Mouse (Mus musculus): Measurements from ENCODE around the gene Sdk1. TPM values are rescaled to one million over a fixed set of nuclear protein-coding genes. Genes with fewer than 3 reads are reported as not detected.
"Not testable (repeated sequence)": the region's sequence is repeated elsewhere in the genome, so short reads cannot be mapped to it uniquely, and the experiment has no call there.

Sdk1 gene
- polyA plus RNA-seq, 1 experiment from 2014 or later: 1.2 TPM

- no peak for ATAC-seq (ENCODE audit: insufficient number of reproducible peaks, low FRiP score, low TSS enrichment, low read depth)
- H3K9me3 ChIP-seq (ENCODE audit: control insufficient read depth, low read length): no peaks in the 10 kb centered on the region
- WGBS: 70% methylated on average over 4 of the region's 4 CpGs
- H3K27ac ChIP-seq (replicated peaks; ENCODE audit: low read depth, low read length): no peak overlapping the region
- H3K4me3 ChIP-seq (ENCODE audit: low read depth, low read length): no peak overlapping the region
- H3K27me3 ChIP-seq (ENCODE audit: control insufficient read depth, insufficient read depth, low read length): no peaks in the 10 kb centered on the region
- no peak overlapping the region for H3K9ac ChIP-seq (ENCODE audit: low read length)
- H3K4me2 ChIP-seq (ENCODE audit: low read depth, severe bottlenecking): no peak overlapping the region
- H3K36me3 ChIP-seq (ENCODE audit: control insufficient read depth, insufficient read depth, low read length): no peaks in the 10 kb centered on the region
- no peaks in the 10 kb centered on the region for H3K4me1 ChIP-seq (ENCODE audit: control insufficient read depth, insufficient read depth, low read length)
- DNase-seq (ENCODE audit: low spot score): no peak
Measured at GRCm38 (mm10) chr5:141633271-141633670, 392.0 kb downstream of the Sdk1 start.

DNA sequence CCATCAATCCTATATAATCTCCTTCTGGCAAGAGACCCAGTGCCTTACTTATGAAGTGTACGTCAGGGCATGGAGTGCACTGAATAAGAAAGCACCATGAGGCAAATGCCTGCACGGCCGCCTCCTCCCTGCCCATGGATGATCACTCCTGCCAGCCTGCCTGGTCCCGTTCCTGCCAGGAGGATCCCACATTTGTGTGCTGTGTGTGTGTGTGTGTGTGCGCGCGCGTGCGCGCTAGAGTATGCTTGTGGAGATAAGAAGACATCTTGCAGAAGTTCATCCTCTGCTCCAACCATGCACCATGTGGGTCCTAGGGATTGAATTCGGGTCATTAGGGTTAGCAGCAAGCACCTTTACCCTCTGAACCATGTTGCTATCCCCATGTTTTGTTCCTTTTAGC is 395.1 kb downstream of the Sdk1 start:
- 89% methylated on average over 11 of the region's 11 CpGs for WGBS
- DNase-seq (ENCODE audit: low spot score): no peak
- Histone ChIP-seq H3K9ac (ENCODE audit: low read length) (no peak overlapping the region), H3K9me3 (ENCODE audit: control insufficient read depth, low read length) (no peaks in the 10 kb centered on the region), H3K4me3 (ENCODE audit: low read depth, low read length) (no peak overlapping the region), H3K4me2 (ENCODE audit: low read depth, severe bottlenecking) (no peak overlapping the region), H3K27me3 (ENCODE audit: control insufficient read depth, insufficient read depth, low read length) (no peaks in the 10 kb centered on the region), H3K36me3 (ENCODE audit: control insufficient read depth, insufficient read depth, low read length) (no peaks in the 10 kb centered on the region), H3K27ac (replicated peaks; ENCODE audit: low read depth, low read length) (no peak overlapping the region), H3K4me1 (ENCODE audit: control insufficient read depth, insufficient read depth, low read length) (no peaks in the 10 kb centered on the region)
- no peak for ATAC-seq (ENCODE audit: insufficient number of reproducible peaks, low FRiP score, low TSS enrichment, low read depth)

- not testable (repeated sequence) for DNase-seq (ENCODE audit: low spot score); H3K4me1 ChIP-seq (ENCODE audit: control insufficient read depth, insufficient read depth, low read length); H3K4me2 ChIP-seq (ENCODE audit: low read depth, severe bottlenecking); H3K36me3 ChIP-seq (ENCODE audit: control insufficient read depth, insufficient read depth, low read length); H3K27me3 ChIP-seq (ENCODE audit: control insufficient read depth, insufficient read depth, low read length); H3K9me3 ChIP-seq (ENCODE audit: control insufficient read depth, low read length); H3K9ac ChIP-seq (ENCODE audit: low read length); H3K4me3 ChIP-seq (ENCODE audit: low read depth, low read length); H3K27ac ChIP-seq (replicated peaks; ENCODE audit: low read depth, low read length); ATAC-seq (ENCODE audit: insufficient number of reproducible peaks, low FRiP score, low TSS enrichment, low read depth)
- 60% methylated on average over 3 of the region's 3 CpGs for WGBS
Measured at GRCm38 (mm10) chr5:141637054-141637453, 395.8 kb downstream of the Sdk1 start.

DNA sequence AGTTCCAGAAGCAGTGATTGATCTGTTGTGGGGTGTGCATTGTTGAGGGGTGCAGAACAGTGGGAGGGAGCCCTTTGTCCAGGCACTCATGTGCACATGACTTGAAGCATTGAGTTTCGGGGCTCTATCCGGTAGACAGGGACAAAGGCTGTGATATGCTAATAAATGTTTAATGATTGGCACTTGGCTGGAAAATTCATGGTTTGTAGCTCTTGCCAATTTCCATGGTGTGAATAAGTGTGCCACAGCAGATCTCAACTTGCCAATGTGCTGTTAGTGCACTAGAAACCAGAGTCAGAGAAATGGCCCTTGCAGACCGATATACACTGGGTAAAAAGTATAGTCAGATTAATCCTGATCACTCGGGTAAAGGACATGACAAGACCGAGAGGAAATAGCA is 404.4 kb downstream of the Sdk1 start:
- H3K36me3 ChIP-seq (ENCODE audit: control insufficient read depth, insufficient read depth, low read length): no peaks in the 10 kb centered on the region
- no peak overlapping the region for H3K27ac ChIP-seq (replicated peaks; ENCODE audit: low read depth, low read length)
- no peak overlapping the region for H3K4me3 ChIP-seq (ENCODE audit: low read depth, low read length)
- H3K27me3 ChIP-seq (ENCODE audit: control insufficient read depth, insufficient read depth, low read length): no peaks in the 10 kb centered on the region
- H3K4me1 ChIP-seq (ENCODE audit: control insufficient read depth, insufficient read depth, low read length): no peaks in the 10 kb centered on the region
- no peak overlapping the region for H3K4me2 ChIP-seq (ENCODE audit: low read depth, severe bottlenecking)
- H3K9ac ChIP-seq (ENCODE audit: low read length): no peak overlapping the region
- ATAC-seq (ENCODE audit: insufficient number of reproducible peaks, low FRiP score, low TSS enrichment, low read depth) (no peak), DNase-seq (ENCODE audit: low spot score) (no peak)
- WGBS: 90% methylated on average over 5 of the region's 5 CpGs
- H3K9me3 ChIP-seq (ENCODE audit: control insufficient read depth, low read length): no peaks in the 10 kb centered on the region

DNA sequence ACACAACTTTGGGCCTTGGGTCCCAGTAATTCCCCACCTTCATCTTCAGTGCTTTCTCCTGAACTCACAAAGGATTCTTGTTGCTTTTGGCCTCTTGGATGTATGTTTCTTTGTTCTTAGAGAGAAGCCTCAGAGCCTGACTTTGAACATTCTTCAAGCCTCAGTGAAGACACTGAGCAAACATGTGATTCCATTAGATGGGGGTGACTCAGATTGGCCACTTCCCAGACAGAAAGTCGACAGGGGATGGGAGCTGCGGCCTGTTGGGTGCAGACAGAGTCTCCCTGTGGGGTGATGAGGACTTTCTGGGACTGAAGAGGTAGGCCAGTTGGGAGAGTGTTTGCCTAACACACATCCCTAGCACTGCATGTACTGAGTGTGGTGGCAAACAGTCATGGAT is 405.3 kb downstream of the Sdk1 start:
- DNase-seq (ENCODE audit: low spot score) (no peak), ATAC-seq (ENCODE audit: insufficient number of reproducible peaks, low FRiP score, low TSS enrichment, low read depth) (no peak)
- no peaks in the 10 kb centered on the region for H3K9me3 ChIP-seq (ENCODE audit: control insufficient read depth, low read length)
- H3K4me2 ChIP-seq (ENCODE audit: low read depth, severe bottlenecking): no peak overlapping the region
- H3K27ac ChIP-seq (replicated peaks; ENCODE audit: low read depth, low read length): no peak overlapping the region
- no peaks in the 10 kb centered on the region for H3K36me3 ChIP-seq (ENCODE audit: control insufficient read depth, insufficient read depth, low read length)
- WGBS: 73% methylated on average over 2 of the region's 2 CpGs
- no peak overlapping the region for H3K9ac ChIP-seq (ENCODE audit: low read length)
- no peaks in the 10 kb centered on the region for H3K27me3 ChIP-seq (ENCODE audit: control insufficient read depth, insufficient read depth, low read length)
- no peaks in the 10 kb centered on the region for H3K4me1 ChIP-seq (ENCODE audit: control insufficient read depth, insufficient read depth, low read length)
- H3K4me3 ChIP-seq (ENCODE audit: low read depth, low read length): no peak overlapping the region

DNA sequence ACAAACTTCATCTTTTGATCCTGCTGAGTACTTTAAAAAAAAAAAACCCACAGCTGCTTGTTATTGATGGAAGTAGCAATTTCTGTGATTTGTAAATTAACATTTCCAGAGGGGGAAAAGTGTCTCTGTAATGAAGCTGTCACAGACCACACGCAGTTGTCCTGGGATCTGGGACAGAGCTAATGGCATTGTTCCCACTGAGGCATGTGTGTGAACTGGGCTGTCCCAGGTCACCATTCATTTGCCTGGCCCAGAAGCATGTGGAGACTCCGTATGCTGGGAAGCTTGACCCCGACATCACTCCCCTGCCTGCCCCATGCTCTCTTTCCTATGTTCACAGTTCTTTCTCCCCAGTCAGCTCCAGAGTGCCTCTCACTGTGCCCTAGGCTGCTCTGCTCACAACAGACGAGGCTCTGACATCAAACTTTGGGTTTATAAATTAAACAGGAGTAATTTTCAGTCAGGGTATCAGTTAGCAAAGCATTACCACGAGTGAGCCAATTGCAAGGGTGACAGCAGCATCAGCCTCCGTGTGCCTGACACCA is 408.6 kb downstream of the Sdk1 start:
- no peak for DNase-seq (ENCODE audit: low spot score)

DNA sequence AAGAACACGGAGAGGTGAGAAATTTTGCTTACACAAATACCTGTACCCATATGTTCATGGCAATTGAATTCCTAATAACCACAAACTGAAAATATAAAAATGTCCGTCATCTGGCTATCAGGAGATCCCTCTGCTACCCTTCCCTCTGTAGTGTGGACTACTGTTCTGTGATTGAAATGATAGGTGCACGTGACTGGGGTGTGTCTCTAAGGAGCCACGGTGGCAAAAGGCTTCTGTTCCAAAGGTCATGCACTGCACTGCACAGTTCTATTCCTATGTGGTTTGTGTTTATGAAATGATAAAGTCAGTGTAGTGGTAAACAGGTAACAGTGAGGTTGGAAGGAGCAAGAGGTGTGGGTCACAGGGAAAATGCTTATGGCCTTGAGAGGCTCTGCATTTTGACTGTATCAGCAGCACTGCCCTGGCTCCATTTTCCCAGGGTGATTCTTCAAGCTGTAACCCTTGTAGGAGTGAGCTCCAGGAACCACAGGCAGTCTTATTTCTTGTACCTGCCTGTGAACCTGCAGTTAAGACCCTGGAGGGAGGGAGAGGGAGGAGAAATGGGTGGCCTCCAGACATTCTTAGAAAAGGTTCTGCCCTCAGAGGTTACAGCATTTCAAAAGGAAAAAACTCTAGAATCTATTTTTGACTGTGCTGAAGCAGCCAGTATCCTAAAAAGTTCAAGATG is 410.5 kb downstream of the Sdk1 start:
- H3K27ac ChIP-seq (replicated peaks; ENCODE audit: low read depth, low read length): no peak overlapping the region
- H3K36me3 ChIP-seq (ENCODE audit: control insufficient read depth, insufficient read depth, low read length): no peaks in the 10 kb centered on the region
- H3K4me3 ChIP-seq (ENCODE audit: low read depth, low read length): no peak overlapping the region
- 92% methylated on average over 4 of the region's 4 CpGs for WGBS
- no peak overlapping the region for H3K4me2 ChIP-seq (ENCODE audit: low read depth, severe bottlenecking)
- H3K4me1 ChIP-seq (ENCODE audit: control insufficient read depth, insufficient read depth, low read length): no peaks in the 10 kb centered on the region
- no peak for ATAC-seq (ENCODE audit: insufficient number of reproducible peaks, low FRiP score, low TSS enrichment, low read depth)
- no peaks in the 10 kb centered on the region for H3K27me3 ChIP-seq (ENCODE audit: control insufficient read depth, insufficient read depth, low read length)
- no peaks in the 10 kb centered on the region for H3K9me3 ChIP-seq (ENCODE audit: control insufficient read depth, low read length)
- no peak overlapping the region for H3K9ac ChIP-seq (ENCODE audit: low read length)
- no peak for DNase-seq (ENCODE audit: low spot score)

More for the DNA sequence above, 408.6 kb downstream of the Sdk1 start:
- no peaks in the 10 kb centered on the region for H3K27me3 ChIP-seq (ENCODE audit: control insufficient read depth, insufficient read depth, low read length)
- no peaks in the 10 kb centered on the region for H3K4me1 ChIP-seq (ENCODE audit: control insufficient read depth, insufficient read depth, low read length)
- WGBS: 50% methylated on average over 6 of the region's 6 CpGs
- no peaks in the 10 kb centered on the region for H3K36me3 ChIP-seq (ENCODE audit: control insufficient read depth, insufficient read depth, low read length)
- H3K9me3 ChIP-seq (ENCODE audit: control insufficient read depth, low read length): no peaks in the 10 kb centered on the region
- no peak for ATAC-seq (ENCODE audit: insufficient number of reproducible peaks, low FRiP score, low TSS enrichment, low read depth)
- no peak overlapping the region for H3K4me3 ChIP-seq (ENCODE audit: low read depth, low read length)
- no peak overlapping the region for H3K9ac ChIP-seq (ENCODE audit: low read length)
- no peak overlapping the region for H3K4me2 ChIP-seq (ENCODE audit: low read depth, severe bottlenecking)
- no peak overlapping the region for H3K27ac ChIP-seq (replicated peaks; ENCODE audit: low read depth, low read length)

DNA sequence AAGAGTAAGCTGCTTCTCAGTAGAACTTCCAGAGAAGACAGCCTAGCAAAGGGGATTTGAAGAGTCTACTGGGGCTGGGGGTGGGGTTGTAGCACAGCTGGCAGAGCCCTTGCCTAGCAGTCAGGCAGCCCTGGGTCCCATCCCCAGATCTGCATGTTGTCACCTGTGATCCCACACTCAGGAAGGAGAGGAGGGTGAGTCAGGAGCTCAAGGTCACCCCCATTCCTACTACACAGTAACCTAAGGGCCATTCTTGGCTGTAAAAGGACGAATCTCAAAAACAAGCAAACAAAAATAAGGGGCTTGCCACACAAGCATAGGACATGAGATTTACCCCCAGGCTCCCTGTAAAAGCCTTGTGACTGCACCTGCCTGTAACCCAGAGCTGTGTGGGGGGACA is 435.1 kb downstream of the Sdk1 start:
- H3K4me3 ChIP-seq (ENCODE audit: low read depth, low read length): no peak overlapping the region
- H3K27ac ChIP-seq (replicated peaks; ENCODE audit: low read depth, low read length): no peak overlapping the region
- H3K27me3 ChIP-seq (ENCODE audit: control insufficient read depth, insufficient read depth, low read length): no peaks in the 10 kb centered on the region
- no peak for DNase-seq (ENCODE audit: low spot score)
- H3K4me1 ChIP-seq (ENCODE audit: control insufficient read depth, insufficient read depth, low read length): no peaks in the 10 kb centered on the region
- H3K9ac ChIP-seq (ENCODE audit: low read length): no peak overlapping the region
- H3K4me2 ChIP-seq (ENCODE audit: low read depth, severe bottlenecking): no peak overlapping the region
- no peaks in the 10 kb centered on the region for H3K36me3 ChIP-seq (ENCODE audit: control insufficient read depth, insufficient read depth, low read length)
- no peaks in the 10 kb centered on the region for H3K9me3 ChIP-seq (ENCODE audit: control insufficient read depth, low read length)
- WGBS: 73% methylated on average over 1 of the region's 1 CpGs
- no peak for ATAC-seq (ENCODE audit: insufficient number of reproducible peaks, low FRiP score, low TSS enrichment, low read depth)

GRCm38 (mm10) chr5:141677034-141677433 is 435.7 kb downstream of the Sdk1 start:
- Histone ChIP-seq H3K27ac (replicated peaks; ENCODE audit: low read depth, low read length) (no peak overlapping the region), H3K9me3 (ENCODE audit: control insufficient read depth, low read length) (no peaks in the 10 kb centered on the region), H3K27me3 (ENCODE audit: control insufficient read depth, insufficient read depth, low read length) (no peaks in the 10 kb centered on the region), H3K4me2 (ENCODE audit: low read depth, severe bottlenecking) (no peak overlapping the region), H3K36me3 (ENCODE audit: control insufficient read depth, insufficient read depth, low read length) (no peaks in the 10 kb centered on the region), H3K4me3 (ENCODE audit: low read depth, low read length) (no peak overlapping the region), H3K4me1 (ENCODE audit: control insufficient read depth, insufficient read depth, low read length) (no peaks in the 10 kb centered on the region), H3K9ac (ENCODE audit: low read length) (no peak overlapping the region)
- DNase-seq (ENCODE audit: low spot score) (no peak), ATAC-seq (ENCODE audit: insufficient number of reproducible peaks, low FRiP score, low TSS enrichment, low read depth) (no peak)
- 96% methylated on average over 1 of the region's 1 CpGs for WGBS

Data from limb, embryonic 11.5 days (tissue).